Mouse (Mus musculus) lung, embryonic 16.5 days (tissue): Measurements from ENCODE around the gene 1520401A03Rik. TPM values are rescaled to one million over a fixed set of nuclear protein-coding genes. Genes with fewer than 3 reads are reported as not detected.

Experiments
- polyA plus RNA-seq: library from polyadenylated mRNA; unstranded; fragments of >200 nt; fragmentation: Nextera tagmentation; extraction: Ambion mirVana; gene quantifications from 2 replicates; pipeline ENCODE4 v1.2.1, GENCODE M21; 2015

Gene 1520401A03Rik
- polyA plus RNA-seq, 1 experiment from 2014 or later = 0.14 TPM

Other genes starting within 250 kb of the 1520401A03Rik start
- not detected in 2 replicates for gene Vmn2r117, start 243.1 kb downstream of the 1520401A03Rik start, polyA plus RNA-seq
- gene Zfp213, start 158.5 kb downstream of the 1520401A03Rik start, polyA plus RNA-seq = 17.4 and 21.7 TPM in 2 replicates
- 12.9 TPM in 2 replicates for gene Zfp13, start 123.3 kb downstream of the 1520401A03Rik start, polyA plus RNA-seq
- gene Zscan10, start 121.9 kb downstream of the 1520401A03Rik start, polyA plus RNA-seq = 0.26 and 0.36 TPM in 2 replicates
- gene Mmp25, start 77.5 kb downstream of the 1520401A03Rik start, polyA plus RNA-seq = 0.49 and 0.78 TPM in 2 replicates
- 4.3 and 4.7 TPM in 2 replicates for gene Bicdl2, start 62.3 kb downstream of the 1520401A03Rik start, polyA plus RNA-seq
- gene Hcfc1r1, start 49.2 kb downstream of the 1520401A03Rik start, polyA plus RNA-seq = 88.4 and 90.6 TPM in 2 replicates
- gene Thoc6, start 48.9 kb downstream of the 1520401A03Rik start, polyA plus RNA-seq = 49.2 and 50.3 TPM in 2 replicates
- gene Tnfrsf12a, start 45.3 kb downstream of the 1520401A03Rik start, polyA plus RNA-seq = 22.0 and 23.1 TPM in 2 replicates
- 196 and 206 TPM in 2 replicates for gene Cldn6, start 43.5 kb downstream of the 1520401A03Rik start, polyA plus RNA-seq
- 2.4 and 2.6 TPM in 2 replicates for gene Cldn9, start 38.8 kb downstream of the 1520401A03Rik start, polyA plus RNA-seq
- 58.2 and 58.8 TPM in 2 replicates for gene Pkmyt1, start 3.6 kb upstream of the 1520401A03Rik start, polyA plus RNA-seq
- gene Paqr4, start 18.1 kb upstream of the 1520401A03Rik start, polyA plus RNA-seq = 51.8 and 52.7 TPM in 2 replicates
- gene Kremen2, start 23.1 kb upstream of the 1520401A03Rik start, polyA plus RNA-seq = 0.25 and 0.83 TPM in 2 replicates
- 61.3 and 65.2 TPM in 2 replicates for gene Flywch1, start 48.8 kb upstream of the 1520401A03Rik start, polyA plus RNA-seq
- gene Flywch2, start 63.3 kb upstream of the 1520401A03Rik start, polyA plus RNA-seq = 29.0 and 31.4 TPM in 2 replicates
- 411 and 414 TPM in 2 replicates for gene Srrm2, start 67.7 kb upstream of the 1520401A03Rik start, polyA plus RNA-seq
- gene Elob, start 106.4 kb upstream of the 1520401A03Rik start, polyA plus RNA-seq = 980 and 1,001 TPM in 2 replicates
- not detected in 2 replicates for gene Prss33, start 113.3 kb upstream of the 1520401A03Rik start, polyA plus RNA-seq
- 0.41 TPM in 1 of 2 replicates, not detected in the other for gene Prss32, start 121.1 kb upstream of the 1520401A03Rik start, polyA plus RNA-seq
- 0.75 and 0.99 TPM in 2 replicates for gene Prss41, start 121.4 kb upstream of the 1520401A03Rik start, polyA plus RNA-seq
- not detected in 2 replicates for gene Prss21, start 145.3 kb upstream of the 1520401A03Rik start, polyA plus RNA-seq
- not detected in 2 replicates for gene Dcpp1, start 158.1 kb upstream of the 1520401A03Rik start, polyA plus RNA-seq
- not detected in 2 replicates for gene Dcpp2, start 158.1 kb upstream of the 1520401A03Rik start, polyA plus RNA-seq
- 0.88 and 2.0 TPM in 2 replicates for gene Dcpp3, start 194.7 kb upstream of the 1520401A03Rik start, polyA plus RNA-seq
- not detected in 2 replicates for gene Sbp, start 218.9 kb upstream of the 1520401A03Rik start, polyA plus RNA-seq
- not detected in 2 replicates for gene Sbpl, start 232.5 kb upstream of the 1520401A03Rik start, polyA plus RNA-seq